Mouse (Mus musculus) telencephalon, adult 2 months (tissue): ENCODE results near the gene Hpd.

ENCODE experiments used
- DNase-seq: peaks from one replicate; pipeline ENCODE4 v3.0.0-alpha.2; 2011; ENCODE audit warnings: low read depth, low spot score

Gene Hpd

DNA sequence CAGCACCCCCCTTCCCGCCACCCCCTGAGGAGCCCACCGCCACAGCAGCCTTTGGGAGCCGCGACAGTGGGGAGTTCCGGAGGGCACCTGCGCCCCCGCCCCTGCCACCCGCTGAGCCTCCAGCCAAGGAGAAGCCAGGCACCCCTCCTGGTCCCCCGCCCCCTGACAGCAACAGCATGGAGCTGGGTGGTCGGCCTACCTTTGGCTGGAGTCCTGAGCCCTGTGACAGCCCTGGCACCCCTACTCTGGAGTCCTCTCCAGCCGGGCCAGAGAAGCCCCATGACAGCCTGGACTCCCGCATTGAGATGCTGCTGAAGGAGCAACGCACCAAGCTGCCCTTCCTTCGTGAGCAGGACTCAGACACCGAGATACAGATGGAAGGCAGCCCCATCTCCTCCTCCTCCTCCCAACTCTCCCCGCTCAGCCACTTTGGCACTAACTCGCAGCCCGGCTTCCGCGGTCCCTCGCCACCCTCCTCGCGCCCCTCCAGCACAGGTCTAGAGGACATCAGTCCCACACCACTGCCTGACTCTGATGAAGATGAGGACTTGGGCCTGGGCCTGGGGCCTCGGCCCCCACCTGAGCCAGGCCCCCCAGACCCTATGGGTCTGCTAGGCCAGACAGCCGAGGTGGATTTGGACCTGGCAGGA is 34.3 kb downstream of the Hpd start:
- no peak for DNase-seq

GRCm38 (mm10) chr5:123147569-123147968 is 35.0 kb downstream of the Hpd start:
- no peak for DNase-seq

- no peak for DNase-seq
These were observed 36.2 kb downstream of the Hpd start for GRCm38 (mm10) chr5:123146357-123146756.

GRCm38 (mm10) chr5:123144746-123145590 is 37.6 kb downstream of the Hpd start:
- DNase-seq: no peak

DNA sequence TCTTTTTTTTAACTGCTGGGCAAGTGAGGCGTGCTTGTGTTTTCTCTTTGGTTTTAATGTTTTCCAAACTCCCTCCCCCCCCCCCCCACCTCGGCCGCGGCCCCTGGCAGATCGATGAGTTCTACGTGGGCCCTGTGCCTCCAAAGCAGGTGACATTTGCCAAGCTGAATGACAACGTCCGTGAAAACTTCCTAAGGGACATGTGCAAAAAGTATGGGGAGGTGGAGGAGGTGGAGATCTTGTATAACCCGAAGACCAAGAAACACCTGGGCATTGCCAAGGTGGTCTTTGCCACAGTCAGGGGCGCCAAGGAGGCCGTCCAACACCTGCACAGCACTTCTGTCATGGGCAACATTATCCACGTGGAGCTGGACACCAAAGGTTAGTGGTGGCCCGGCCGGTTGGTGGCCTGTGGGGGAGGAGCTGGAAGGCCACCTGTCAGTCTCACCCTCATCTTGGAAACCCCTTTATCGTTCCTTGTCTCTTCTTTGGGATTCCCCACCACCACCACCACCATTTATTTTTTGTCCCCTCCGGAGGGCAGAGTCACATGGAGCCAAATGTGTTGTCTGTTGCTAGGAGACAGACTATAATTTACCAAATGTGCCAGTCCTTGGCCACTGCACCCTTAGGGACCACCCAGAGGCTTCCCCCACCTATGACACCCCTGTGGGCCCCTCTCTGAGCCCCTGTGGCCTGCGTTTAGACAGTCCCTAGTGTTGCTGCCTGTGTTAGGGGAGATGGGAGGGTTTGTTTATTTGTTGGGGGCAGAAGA is 38.4 kb downstream of the Hpd start:
- DNase-seq: no peak

DNA sequence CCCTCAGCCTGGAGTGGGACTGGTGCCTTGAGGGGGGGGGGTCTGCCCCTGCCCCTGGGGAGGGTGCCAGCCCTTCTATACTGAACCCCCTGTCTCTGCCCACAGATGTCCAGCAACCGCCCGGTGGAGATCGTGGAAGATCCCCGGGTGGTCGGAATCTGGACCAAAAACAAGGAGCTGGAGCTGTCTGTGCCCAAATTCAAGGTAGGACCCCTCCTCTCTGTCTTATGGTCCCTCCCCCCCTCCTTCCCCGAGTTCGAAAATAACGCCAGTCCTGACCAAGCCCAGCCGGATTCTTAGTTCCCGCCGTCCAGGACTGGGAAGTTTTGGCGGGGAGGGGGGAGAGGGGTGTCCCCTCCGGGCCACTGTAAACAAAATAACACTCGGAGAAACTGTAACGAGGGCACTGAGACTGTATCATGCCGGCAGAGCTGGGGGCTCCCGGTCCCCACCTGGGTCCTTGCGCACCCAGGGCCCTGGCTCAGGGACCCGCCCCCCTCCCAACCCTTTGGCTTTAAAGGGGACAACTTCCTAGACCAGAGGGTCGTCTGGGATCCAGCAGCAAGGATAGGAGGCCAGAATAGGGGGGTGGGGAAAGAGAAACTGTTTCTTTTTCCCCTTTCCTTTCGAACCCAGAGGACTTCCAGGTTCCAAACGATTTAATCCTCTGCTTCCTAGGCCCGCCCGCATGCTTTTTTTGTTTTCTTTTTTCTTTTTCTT is 39.1 kb downstream of the Hpd start:
- DNase-seq: no peak

DNA sequence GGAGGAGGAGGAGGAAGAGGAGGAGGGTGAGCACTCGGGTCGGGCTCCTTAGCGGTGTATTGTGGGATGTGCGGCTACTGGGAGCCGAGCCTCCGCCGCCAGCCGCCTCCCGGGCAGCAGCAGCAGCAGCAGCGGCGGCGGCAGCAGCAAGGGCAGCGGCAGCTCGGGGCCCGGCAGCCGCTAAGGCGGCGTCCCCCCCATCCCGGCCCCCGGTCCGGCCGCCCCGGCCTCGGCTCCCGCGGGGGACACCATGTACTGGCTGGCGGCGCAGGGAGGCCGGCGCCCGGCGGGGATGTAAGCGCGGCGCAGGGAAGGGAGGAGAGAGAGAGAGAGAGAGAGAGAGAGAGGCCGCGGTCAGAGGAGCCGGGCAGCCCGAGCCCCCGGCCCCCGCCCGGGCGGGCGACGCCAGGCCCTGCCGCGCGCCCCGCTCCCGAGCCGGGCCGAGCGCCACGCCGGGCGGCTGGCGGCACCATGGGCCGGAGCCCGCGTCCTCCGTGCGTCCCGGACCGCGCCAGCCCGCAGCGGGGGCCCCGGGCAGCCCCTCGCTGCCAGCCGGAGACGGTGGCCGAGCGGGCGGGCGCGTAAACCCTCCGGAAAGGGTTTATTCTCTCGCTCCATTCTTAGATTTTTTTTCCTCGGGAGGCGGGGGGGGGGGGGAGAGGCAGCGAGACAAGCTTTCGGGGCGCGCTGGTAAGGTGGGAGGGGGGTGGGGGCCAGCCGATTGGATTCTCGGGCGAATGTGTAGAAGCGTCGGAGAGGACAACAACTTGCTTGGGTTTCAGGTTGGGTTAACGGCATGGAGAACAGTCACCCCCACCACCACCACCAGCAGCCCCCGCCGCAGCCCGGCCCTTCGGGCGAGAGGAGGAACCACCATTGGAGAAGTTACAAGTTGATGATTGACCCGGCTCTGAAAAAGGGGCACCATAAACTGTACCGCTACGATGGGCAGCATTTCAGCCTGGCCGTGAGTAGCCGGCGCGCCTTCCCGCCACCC is 40.1 kb downstream of the Hpd start, which contains the start of gene Setd1b:
Gene Setd1b, plus strand, starts transcription at position 33 of the 997 bp plus-strand sequence.
- no peak for DNase-seq

DNA sequence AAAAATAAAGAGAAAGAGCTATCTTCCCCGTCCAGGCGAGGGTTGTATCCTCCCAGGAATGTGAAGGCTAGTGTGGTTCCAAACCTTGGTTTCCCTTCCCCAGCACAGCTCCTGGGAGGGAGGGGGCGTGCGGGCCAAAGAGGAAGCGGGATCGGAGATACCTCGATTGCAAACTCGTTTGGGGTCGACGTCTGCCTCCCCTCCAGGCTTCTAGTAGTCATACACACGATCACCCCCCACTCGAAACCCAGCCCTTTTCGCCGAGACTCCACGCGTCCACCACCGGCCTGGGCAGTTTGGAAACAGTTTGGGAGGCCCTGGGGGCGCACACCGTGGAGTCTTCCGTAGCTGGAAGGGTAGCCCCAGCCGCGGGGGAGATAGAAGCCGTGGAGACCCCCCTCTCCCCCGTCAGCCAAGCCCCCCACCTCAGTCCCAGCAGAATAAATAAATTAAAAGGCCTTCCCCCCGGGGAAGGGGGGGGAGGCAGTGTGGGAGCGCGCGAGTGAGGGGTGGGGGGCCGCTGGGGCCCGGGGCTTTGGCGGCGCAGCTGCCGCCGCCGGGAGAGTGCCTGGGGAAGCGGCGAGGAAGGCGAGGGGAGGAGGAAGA is 40.9 kb downstream of the Hpd start:
- DNase-seq: no peak

- peak; percentile 93 for DNase-seq
These were observed 41.6 kb downstream of the Hpd start for GRCm38 (mm10) chr5:123140694-123141554.

GRCm38 (mm10) chr5:123139722-123140627 is 42.6 kb downstream of the Hpd start:
- DNase-seq: no peak

GRCm38 (mm10) chr5:123138953-123139721 is 43.4 kb downstream of the Hpd start:
- DNase-seq: no peak

GRCm38 (mm10) chr5:123138230-123138911 is 44.2 kb downstream of the Hpd start:
- DNase-seq: no peak

DNA sequence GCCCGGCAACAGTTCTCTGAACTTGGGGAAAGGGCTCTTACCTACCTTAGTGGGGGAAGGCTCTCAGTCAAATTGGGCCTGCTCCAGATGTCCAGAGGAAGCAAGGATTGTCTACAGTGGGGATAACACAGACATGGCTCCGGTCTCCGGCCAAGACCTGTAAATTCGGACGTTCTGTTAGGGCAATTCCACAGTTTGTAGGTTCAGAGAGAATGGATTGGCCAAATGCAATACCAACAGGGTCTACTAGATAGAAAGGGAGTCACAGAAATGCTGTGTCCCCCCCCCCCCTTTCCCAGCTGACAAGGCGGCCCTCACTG is 44.7 kb downstream of the Hpd start:
- no peak for DNase-seq

DNA sequence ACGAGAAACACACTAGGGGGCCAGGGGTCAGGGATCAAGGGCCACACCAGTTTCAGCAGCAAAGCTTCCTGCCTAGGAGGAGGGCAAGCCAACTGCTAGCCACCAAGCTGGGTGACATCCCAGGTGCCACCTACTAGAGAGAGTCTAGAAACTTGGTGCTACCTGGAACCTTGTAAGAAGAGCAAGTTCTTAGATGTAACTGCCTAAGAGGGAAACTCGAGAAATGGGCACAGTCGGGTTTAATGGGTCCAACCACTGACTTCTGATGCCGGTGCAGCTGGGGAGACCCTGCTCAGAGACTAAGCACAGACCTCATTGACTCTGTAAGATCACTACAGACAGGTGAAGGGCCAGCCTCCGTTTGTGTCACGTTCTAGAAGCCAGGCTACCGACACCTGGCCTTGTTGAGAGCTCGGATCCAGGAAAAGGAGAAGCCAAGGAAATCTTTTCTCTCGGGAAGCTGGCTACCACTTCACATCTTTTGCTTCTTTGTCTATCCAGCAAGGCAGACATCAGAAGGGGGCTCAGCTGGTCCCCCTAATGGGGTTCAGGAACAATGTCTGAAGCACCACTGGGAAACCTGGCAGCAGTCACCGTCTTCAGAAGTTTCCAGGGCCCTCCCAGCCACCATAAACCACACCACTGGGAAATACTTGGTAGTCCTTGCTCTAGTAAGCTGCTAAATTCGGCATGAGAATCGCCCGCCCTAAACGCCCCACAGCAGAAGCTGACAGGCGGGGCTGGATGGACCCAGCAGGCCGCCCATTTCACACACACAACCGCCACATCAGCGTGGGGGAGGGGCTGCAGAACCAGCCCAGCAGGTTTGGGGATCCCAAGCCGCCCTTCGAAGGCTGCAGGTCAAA is 45.2 kb downstream of the Hpd start:
- no peak for DNase-seq

DNA sequence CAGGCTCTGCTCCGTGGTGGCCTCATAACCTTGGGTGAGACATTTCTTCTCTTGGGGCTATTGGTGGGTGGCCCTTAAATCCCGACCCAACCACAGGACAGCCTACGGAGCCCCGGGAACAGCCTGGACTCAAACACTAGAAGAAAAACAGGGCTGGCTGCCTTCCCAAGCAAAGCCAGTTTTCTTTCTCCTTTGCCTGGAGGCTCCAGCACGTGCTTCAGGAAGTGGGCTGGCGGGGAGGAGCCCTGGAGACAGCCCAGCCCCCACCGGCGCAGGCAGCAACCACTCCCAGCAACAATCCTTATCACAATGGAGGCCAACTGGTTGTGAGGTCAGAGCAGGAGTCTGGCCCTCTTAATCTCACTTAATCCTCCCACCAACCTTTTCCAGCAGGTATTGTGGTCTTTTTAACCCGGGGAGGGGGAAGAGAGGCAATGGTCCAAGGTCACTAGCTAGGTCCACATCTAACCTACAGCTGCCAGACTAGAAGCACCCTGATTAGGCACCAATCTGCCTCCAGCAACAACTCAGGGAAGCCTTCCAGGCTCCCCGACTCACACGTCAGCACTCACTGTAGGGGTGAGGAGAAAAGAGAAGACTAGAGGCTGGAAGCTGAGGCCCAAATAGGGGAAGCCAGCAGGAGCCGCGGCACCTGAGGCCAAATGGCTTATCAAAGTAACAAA is 46.0 kb downstream of the Hpd start:
- no peak for DNase-seq
